Mouse (Mus musculus) c-Kit-positive CD71-positive TER-119-positive erythroid progenitor cells, embryonic 14.5 days (primary cell): ENCODE measurements around the gene Fam89b.
A peak's percentile ranks its signal among the peaks of the same experiment; 100 is the strongest.

Source experiments
- DNase-seq: peaks from one replicate; pipeline ENCODE4 v3.0.0-alpha.2; 2013; ENCODE audit warnings: low spot score

Gene Fam89b

DNA sequence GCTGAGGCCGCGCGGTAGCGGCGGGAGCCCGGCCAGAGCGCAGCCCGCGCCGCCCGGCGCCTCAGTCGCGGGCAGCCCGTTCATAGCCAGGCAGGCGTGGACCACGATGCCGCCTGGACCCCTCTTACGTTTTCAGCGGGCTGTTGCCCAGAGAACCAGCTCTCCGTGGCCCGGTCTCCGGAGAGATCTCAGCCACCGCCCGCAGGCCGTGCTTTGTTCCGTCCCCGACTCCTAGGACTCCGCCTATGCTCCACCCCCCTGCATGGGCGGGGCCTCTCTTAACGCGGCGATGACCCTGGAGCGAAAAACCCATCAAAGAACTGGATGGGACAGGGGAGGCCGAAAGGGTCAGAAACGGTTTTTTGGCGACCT, at the start of gene Fam89b:
Gene Fam89b (minus strand): TSS at position 210 of the 372 bp plus-strand sequence.
- DNase-seq = peak; percentile 86

DNA sequence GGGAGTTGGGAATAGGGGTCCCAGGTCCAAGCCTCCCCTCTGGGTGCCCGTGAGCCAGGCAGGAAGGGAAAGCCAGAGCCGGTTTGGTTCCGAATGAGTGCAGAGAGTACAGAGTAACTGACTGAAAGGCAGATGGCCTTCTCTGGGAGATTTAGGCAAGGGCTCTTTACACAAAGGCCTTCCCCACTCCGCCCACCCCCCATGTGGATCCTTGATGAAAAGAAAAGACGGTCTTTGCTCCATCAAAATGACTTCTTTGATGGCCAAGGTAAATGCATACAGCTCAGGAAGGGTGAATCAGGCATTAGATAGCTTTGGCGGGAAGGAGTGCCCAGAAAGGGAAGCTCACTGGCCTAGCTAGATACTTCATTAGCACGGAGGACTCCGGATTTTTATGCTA, 48.9 kb upstream of the Fam89b start:
- DNase-seq = no peak

DNA sequence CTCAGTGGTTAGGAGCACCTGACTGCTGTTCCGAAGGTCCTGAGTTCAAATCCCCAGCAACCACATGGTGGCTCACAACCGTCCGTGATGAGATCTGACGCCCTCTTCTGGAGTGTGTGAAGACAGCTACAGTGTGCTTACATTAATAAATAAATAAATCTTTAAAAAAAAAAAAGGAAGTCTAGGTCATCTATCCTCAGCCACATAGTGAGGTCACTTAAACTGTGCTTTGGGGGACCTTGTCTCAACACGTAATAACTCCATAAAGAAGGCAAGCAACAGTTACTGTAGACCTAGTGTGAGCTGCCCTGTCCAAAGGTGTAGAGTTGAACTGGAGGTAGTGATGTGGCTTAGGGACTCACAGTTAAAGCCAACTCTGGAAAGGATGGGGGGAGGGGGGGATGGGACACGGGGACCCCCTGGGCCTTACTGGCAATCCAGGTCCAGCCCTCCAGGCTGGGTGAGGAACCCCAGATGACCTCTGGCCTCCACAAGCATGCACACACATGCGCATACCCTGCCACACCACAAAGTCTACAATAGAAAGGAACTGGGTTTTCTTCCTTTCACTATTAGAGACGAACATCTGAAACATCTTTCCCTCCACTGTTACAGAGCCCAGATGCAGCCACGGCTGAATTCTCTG, 48.1 kb upstream of the Fam89b start:
- DNase-seq = no peak

DNA sequence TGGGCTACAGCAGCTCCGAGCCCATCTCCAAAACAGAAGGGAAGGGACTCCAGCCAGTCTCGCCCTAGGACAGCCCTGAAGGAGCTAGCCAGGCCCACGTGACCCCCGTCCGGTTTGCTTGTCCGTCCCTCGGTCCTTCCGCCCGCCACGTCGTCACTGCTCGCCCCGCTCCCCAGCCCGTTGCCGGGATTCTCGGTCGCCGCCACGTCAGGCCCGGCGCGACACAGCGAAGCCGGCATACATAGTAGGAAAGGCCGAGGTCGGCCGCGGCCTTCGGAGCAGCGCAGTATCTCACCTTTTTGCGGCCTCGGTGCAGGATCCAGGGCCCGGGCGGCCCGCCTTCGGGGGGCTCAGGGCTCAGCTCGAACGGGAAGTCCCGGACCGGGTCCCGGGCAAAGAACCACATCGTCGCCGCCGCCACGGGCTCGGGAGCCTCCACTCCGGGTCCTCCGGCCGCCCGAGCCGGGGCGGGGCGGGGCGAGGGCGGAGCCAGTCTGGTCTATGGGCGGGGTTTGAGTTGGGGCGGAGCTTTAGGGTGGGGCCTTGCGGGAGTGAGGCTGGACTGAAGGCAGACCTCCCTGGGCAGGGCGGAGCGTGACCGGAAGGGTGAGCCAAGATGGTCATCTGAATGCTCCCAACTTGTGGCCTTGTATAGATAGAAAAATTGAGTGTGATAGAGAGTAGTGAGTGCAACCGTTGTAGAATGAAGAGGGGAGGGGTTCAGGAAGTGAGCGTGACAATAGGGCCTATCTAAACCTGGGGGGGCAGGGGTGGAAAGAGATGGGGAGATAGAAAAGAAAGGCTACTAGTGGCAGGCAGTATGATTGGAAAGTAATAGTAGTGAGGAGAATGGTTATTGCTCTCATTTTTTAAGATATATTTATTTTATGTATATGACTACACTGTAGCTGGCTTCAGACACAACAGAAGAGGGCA, 41.7 kb upstream of the Fam89b start, which contains the start of gene Scyl1:
Gene Scyl1 (minus strand): TSS at position 495 of the 936 bp plus-strand sequence.
- peak; percentile 86 for DNase-seq

DNA sequence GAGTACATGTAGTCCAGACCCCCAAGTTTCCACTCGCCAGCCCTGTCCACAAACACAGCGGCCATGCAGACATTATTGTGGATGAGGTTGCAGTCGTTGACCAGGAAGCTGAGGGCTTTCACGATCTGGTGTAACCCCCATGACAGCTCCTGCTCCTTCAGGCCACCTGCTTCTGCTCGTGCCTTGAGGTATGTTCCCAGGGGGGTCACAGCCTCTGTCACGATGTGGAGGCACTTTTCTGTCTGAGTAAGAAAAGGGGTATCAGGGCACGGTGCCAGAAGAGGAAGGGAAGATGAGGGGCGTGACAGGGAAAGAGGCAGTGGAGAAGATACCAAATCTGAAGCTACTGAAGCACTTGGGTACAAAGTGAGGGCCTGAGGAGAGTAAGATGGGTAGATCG, 40.9 kb upstream of the Fam89b start:
- DNase-seq = no peak

DNA sequence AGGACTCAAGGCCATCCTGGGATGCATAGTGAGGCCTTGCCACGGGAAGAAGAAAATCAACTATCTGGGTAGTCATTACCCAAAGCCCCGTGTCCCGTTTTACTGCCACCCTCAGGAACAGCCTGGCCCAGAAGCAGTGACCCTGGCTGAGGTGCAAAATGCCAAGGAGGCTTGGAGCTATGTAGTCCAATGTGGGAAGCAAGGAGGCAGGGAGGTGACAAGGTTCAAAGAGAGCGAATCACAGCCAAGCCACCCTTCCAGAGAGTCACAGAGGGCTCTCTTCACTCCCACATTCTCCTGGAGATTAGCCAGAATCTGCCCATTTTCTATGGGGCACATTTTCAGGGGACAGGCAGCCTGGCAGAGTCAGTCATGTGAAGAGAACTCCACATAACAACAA, 37.8 kb upstream of the Fam89b start:
- DNase-seq = no peak

DNA sequence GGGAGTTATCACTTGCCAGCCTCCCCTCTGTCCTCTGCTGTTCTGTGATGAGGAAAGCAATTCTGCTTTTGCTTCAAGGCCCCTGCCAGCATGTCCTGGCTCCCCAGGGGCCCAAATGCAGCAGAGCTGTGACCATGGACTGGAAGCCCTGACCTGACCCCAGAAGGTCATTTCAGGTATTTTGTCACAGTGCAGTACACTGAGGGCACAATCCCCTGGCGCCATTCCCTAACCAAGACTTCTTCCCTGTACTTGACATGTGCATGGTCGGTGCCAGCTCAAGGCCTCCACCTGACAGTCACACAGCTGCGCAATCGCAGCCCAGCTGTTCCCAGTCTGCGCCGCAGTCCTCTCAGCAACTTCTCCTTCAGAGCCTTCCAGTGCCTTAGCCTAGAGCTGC, 33.7 kb upstream of the Fam89b start:
- DNase-seq = no peak

DNA sequence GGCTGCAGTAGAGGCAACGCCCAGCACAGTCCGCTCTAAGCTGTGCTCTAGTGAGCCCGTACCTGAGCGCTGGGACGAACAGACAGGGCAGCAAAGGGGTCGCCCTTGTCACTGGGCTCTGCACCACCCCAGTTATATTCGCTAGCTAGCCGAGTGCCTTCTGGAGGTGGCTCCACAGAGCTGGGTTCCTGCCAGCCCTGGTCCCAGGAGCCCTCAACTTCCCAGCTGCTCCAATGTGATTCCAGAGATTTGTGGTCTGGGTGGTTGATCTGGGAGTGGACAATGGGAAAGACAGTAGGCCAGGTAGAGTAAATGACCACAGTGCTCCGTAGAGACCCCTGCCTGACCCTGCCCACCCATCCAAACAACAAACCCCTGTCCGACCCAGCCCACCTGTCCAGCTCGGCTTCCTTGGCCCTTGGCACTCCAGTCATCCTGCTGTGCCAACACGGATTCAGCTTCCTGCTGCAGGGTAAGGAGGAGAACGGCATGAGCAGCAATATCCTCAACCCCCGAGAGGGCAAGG, 29.5 kb upstream of the Fam89b start:
- no peak for DNase-seq

DNA sequence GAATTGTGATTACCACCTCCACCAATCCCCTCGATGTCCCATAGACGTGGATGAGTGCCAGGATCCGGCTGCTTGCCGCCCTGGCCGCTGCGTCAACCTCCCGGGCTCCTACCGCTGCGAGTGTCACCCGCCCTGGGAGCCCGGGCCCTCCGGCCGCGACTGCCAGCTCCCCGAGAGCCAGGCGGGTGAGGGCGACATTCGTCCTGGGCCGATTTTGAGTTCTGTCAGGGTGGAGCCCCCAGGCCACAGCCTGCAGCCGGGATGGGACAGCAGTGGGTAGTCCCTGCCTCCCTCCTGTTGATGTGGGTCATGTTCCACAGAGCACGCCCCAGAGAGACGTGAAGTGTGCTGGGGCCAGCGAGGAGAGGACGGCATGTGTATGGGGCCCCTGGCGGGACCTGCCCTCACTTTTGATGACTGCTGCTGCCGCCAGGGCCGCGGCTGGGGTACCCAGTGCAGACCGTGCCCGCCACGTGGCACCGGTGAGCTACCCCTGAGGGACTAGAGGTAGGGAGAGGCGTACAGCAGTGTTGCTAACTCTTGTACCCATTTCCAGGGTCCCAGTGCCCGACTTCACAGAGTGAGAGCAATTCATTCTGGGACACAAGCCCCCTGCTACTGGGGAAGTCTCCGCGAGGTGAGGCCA, 27.7 kb upstream of the Fam89b start:
- DNase-seq = no peak

DNA sequence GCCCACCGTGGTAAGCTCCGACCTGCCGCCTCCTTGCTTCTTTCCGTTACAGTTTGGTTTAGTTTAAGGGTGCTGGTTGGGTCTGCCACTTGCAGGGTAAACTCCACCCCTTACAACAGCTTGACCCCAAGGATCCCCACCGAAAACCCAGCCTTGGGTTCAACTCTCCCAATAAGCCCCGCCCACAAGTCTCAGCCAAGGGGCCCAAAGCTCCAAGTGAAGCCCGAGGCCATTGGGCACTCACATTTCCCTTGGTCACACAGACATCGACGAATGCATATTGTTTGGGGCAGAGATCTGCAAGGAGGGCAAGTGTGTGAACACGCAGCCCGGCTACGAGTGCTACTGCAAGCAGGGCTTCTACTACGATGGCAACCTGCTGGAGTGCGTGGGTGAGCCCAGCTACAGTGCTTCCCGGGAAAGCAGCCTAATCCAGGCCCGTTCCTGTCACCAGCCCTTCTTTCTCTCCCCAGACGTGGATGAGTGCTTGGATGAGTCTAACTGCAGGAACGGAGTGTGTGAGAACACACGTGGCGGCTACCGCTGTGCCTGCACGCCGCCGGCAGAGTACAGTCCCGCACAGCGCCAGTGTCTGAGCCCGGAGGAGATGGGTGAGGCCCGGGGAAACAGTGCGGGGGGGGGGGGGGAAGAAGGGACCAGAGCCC, 27.0 kb upstream of the Fam89b start:
- no peak for DNase-seq

DNA sequence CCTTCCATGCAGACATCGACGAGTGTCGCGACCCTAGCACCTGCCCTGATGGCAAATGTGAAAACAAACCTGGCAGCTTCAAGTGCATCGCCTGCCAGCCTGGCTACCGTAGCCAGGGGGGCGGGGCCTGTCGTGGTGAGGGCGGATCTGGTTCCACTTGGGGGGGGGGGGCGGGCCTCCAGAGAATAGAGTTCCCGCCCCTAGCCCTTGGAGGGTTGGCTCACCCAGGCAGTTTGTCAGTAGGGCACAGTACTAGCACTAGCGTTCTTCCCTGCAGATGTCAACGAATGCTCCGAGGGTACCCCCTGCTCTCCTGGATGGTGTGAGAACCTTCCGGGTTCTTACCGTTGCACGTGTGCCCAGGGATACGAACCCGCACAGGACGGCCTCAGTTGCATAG, 22.3 kb upstream of the Fam89b start:
- no peak for DNase-seq

DNA sequence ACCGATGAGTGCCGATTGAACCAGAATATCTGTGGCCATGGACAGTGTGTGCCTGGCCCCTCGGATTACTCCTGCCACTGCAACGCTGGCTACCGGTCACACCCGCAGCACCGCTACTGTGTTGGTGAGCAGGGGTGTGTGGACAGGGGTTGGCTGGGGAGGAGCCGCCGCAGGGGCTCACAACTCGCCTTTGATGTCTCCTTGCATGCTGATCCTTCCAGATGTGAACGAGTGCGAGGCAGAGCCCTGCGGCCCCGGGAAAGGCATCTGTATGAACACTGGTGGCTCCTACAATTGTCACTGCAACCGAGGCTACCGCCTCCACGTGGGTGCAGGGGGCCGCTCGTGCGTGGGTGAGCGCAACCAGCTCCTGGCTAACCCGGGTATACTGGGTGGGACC, 21.5 kb upstream of the Fam89b start:
- DNase-seq = no peak

DNA sequence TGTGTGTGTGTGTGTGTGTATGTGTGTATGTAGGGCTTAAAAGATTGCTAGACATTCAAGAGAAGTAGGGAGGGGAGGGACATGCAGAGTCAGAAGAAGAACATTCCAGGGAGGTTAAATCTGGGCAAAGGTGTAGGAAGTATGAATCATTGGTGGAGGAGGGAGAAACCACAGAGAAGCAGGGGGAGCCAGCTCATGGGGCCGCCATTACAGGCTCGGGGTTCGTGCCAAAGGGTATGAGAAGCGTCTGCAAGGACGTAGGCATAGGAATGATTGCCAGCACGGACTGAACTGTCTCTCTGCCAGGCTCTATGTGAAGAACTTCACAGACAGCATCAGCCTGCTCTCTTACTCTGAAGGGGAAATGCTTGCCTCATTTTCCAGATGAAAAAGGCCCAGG, 20.0 kb upstream of the Fam89b start:
- no peak for DNase-seq

DNA sequence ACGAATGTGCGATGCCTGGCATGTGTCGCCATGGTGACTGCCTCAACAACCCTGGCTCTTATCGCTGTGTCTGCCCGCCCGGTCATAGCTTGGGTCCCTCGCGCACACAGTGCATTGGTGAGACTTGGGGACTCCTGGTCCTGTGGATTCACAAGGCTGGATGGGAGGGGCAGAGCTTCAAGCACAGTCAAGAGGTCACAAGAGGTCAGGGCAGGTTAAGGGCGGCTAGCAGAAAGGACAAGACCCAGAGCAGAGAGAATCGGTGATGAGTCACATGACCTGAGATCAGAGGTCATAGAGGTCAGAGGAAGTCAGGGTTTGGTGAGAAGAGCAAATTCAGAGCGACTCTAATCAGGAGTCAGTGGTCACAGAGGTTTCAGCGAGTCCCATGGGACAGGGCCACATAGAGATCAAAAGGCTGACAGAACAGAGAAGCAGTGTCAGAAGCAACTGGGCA, 17.5 kb upstream of the Fam89b start:
- no peak for DNase-seq

DNA sequence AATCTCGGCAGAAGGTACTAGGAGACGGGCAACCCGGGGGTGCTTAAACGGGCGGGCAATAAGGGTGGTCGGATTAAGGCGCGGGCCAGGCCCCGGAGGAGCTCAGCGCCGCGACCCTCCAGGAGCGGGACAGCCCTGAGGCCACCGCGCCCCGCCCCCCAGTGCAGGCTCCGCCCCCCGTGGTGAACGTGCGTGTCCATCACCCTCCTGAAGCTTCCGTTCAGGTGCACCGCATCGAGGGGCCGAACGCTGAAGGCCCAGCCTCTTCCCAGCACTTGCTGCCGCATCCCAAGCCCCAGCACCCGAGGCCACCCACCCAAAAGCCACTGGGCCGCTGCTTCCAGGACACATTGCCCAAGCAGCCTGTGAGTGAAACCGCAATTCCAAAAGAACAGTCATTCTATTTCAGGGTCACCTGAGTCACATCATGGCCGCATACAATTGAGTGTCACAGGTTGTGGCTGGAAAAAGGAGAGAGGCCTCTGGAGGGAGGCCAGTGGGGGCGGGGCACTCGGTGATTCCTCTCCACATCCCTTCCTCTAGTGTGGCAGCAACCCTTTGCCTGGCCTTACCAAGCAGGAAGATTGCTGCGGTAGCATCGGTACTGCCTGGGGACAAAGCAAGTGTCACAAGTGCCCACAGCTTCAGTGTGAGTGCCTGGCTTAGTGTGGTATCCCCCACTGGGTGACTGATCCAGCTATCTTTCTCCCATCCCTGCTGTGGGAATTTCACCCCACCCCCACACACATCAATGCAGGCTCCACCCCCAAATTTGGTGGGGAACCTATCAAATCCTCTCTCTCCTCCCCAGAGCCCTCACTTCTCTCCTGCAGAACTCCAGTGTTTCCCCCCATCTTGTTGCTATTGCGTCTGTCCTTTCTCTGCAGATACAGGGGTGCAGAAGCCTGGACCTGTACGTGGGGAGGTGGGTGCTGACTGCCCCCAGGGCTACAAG, 16.6 kb upstream of the Fam89b start:
- DNase-seq = no peak

DNA sequence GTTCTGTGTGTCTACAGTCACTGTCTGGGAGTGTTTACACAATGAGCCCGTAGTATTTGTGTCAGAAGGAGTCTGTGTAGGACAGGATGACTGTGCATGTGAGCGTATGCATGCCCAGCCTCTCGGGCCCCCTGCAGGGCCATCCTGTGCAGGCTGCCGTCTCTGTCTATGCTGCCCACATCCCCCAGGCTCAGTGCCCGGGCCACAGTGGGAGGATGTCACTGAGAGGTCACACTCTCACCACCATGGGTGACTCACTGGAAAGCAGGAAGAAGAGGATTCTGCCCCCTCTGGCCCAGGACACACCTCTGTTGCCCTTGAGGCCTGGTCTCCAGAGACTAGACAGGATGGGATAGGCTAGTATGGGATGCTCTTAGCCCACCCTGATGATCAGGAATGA, 14.1 kb upstream of the Fam89b start:
- DNase-seq = no peak

DNA sequence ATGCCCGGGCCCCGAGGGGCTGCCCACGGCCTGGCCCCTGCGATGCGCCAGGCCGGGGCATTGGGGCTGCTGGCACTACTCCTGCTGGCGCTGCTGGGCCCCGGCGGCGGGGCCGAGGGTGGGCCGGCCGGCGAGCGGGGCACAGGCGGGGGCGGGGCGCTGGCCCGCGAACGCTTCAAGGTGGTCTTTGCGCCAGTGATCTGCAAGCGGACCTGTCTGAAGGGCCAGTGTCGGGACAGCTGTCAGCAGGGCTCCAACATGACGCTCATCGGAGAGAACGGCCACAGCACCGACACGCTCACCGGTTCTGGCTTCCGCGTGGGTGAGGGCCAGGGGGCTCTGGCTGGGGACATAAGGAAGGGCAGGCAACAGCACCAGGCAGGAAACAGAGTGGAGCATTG, 12.8 kb upstream of the Fam89b start:
- no peak for DNase-seq

DNA sequence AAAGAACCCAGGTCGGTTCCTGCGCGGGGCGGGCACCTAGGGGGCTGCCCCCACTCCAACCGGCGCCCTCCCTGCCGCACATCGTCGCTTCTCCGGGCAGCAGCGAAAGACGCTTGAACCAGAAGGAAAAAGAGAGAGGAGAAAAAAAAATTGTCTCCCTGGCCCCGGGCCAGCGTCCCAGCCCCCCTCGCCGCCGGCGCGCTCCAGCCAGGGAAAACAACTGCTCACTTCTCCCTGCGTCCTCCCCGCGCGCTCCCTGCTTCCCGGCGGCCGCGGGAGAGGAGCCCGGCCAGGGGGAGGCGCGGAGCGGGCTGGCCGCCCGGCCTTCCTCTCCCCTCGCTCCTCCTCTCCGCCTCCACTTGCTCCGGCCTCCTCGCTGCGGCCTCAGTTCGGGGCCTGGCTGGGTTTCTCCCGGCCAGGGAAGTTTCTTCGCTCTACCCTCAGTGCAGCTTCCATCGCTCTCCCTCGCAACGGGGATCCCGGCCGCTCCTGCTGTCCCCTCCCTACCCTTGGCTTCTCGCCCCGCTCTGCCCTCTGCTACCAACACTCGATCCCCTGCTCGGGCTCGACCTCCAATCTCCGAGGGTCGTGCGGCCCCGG, 12.3 kb upstream of the Fam89b start:
- DNase-seq = no peak

DNA sequence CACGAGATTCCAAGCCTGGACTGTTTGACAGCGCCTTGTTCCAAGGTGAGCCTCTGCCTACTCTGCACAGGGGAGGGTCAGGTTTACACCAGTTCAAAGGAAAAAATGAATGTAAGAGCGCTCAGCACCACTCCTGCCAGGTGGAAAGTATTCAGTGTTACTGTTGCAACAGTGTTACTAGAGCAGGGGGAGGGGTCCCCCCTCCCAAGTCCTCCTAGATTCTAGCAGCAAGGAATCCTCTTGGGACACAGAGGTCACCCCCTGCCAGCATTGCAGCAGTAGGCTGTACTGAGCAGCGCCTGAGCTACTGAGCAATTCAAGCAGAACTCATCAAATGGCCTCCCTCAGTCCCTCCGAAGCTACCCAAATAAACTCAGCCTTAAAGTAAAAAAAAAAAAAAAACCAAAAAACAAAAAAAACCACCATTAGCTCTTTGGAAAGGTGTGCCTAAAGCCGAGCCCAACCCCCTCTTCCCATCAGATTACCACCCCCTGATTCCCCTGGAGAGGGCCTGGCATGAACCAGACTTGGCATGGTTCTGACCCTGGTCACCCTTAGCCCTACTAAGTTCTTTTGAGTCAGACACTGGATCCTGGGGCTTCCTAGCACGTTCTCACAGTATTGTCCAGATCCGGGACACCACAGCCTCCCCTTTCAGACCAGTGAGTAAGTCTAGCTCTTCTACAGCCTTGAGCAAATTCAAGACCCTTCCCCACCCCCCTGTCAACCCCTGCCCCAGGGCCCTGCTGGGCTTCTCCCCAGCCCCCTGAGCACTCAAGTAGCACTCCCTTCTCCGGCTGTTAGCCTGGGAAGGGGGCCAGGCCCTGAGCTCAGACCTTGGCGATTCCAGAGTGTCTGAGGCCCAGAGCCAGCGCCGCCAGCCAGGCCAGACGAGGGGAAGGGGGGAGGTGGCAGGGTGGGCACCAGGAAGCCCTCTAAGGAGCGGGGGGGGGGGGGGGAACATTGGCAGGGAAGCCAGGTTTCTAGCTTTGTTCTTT, 11.2 kb upstream of the Fam89b start, which contains the start of gene Ltbp3:
Gene Ltbp3 (plus strand): TSS at position 585 of the 998 bp plus-strand sequence.
- no peak for DNase-seq
